Mouse (Mus musculus) frontal cortex, adult (tissue): ENCODE results near the gene Ube2n.

Experiments used
- ATAC-seq: cut with Nextera tagmentation; 2 replicates; pipeline ENCODE4 v1.9.2; 2017; ENCODE audit warnings: mild to moderate bottlenecking, moderate library complexity, mixed read lengths; ENCODE audit not compliant: low TSS enrichment

Gene Ube2n

GRCm38 (mm10) chr10:95594414-95594813 lies 79.5 kb downstream of the Ube2n start:
- no peak for ATAC-seq
